Mouse (Mus musculus) stomach, embryonic 16.5 days (tissue): ENCODE measurements around the gene Gnpnat1. TPM values are rescaled to one million over a fixed set of nuclear protein-coding genes. Genes with fewer than 3 reads are reported as not detected.

Source experiments
- ATAC-seq: fragments of 200-750 bp; cut with Nextera tagmentation; 2 replicates; pipeline ENCODE4 v1.8.0; 2017; ENCODE audit warnings: moderate number of reproducible peaks, moderate TSS enrichment; ENCODE audit not compliant: insufficient read depth, low FRiP score
- H3K27ac ChIP-seq: fragments of 300-500 bp; sonication (generic); 2 replicates; pipeline ENCODE4 v1.5.1; 2014; ENCODE audit warnings: low read length
- H3K27me3 ChIP-seq: fragments of 300-500 bp; sonication (generic); 2 replicates; pipeline ENCODE4 v1.6.1; 2014; ENCODE audit warnings: low read length, control low read depth, mixed read lengths; ENCODE audit not compliant: control insufficient read depth, insufficient read depth
- H3K36me3 ChIP-seq: fragments of 300-500 bp; sonication (generic); 2 replicates; pipeline ENCODE4 v1.6.1; 2014; ENCODE audit warnings: low read length; ENCODE audit not compliant: control insufficient read depth, insufficient read depth
- H3K4me1 ChIP-seq: fragments of 300-500 bp; sonication (generic); 2 replicates; pipeline ENCODE4 v1.6.1; 2014; ENCODE audit warnings: low read length, control low read depth, mixed read lengths; ENCODE audit not compliant: control insufficient read depth, insufficient read depth
- H3K4me2 ChIP-seq: fragments of 300-500 bp; sonication (generic); 2 replicates; pipeline ENCODE4 v1.6.1; 2014; ENCODE audit warnings: low read depth, low read length, mixed read lengths
- H3K4me3 ChIP-seq: fragments of 300-500 bp; sonication (generic); replicated peaks from 2 replicates; pipeline ENCODE4 v1.5.1; 2014; ENCODE audit warnings: mild to moderate bottlenecking, low read length
- H3K9ac ChIP-seq: fragments of 300-500 bp; sonication (generic); 2 replicates; pipeline ENCODE4 v1.6.1; 2014; ENCODE audit warnings: low read length
- H3K9me3 ChIP-seq: fragments of 300-500 bp; sonication (generic); replicated peaks from 2 replicates; pipeline ENCODE4 v1.6.1; 2016; ENCODE audit warnings: low read length, control low read depth; ENCODE audit not compliant: control insufficient read depth
- WGBS: fragments of 180-500 bp; shearing (Covaris S2); extraction: QIAGEN DNeasy Blood & Tissue Kit; methylation state at CpG from one replicate; pipeline ENCODE4 v1.1.7; 2014; 5-methylcytosine and 5-hydroxymethylcytosine counted together
- polyA plus RNA-seq: library from polyadenylated mRNA; unstranded; fragments of >200 nt; fragmentation: Nextera tagmentation; extraction: Ambion mirVana; gene quantifications from 2 replicates; pipeline ENCODE4 v1.2.1, GENCODE M21; 2015

The Gnpnat1 gene
- polyA plus RNA-seq, 1 experiment from 2014 or later = 55.1 TPM

- H3K9me3 ChIP-seq = no peaks in the 10 kb centered on the region
- H3K27ac ChIP-seq = no peak overlapping the region
- H3K27me3 ChIP-seq = no peaks in the 10 kb centered on the region
- no peak overlapping the region for H3K4me2 ChIP-seq
- no peak overlapping the region for H3K4me3 ChIP-seq
- no peaks in the 10 kb centered on the region for H3K36me3 ChIP-seq
- peak; percentile 48; the same call in 1 of the 2 replicates for ATAC-seq
- peaks cover 7% of the 10 kb centered on the region; the same call in 1 of the 2 replicates for H3K4me1 ChIP-seq
- H3K9ac ChIP-seq = no peak overlapping the region
- WGBS = 48% methylated on average over 12 of the region's 12 CpGs
These were observed 38.3 kb upstream of the Gnpnat1 start for GRCm38 (mm10) chr14:45442781-45443560.

DNA sequence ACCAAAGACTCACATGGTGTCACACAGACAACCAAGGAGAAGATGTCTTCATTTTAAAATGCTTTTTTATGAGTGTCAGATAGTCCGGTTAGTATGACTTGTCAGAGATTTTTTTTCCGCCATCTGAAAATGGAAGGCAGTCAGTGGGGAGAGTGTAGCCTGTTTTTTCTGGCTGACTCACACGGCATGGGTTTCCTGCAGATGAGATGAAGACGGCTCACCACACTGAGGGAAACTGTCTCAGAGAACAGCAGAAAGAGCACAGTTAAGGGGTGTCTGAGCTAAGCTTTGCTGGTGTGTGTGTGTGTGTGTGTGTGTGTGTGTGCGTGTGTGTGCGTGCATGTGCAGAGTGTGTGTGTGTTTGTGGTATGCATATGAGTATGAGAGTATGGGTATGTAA, 36.6 kb upstream of the Gnpnat1 start:
- Histone ChIP-seq H3K4me2 (no peak overlapping the region), H3K27ac (no peak overlapping the region), H3K4me3 (no peak overlapping the region), H3K36me3 (no peaks in the 10 kb centered on the region), H3K9me3 (no peaks in the 10 kb centered on the region), H3K27me3 (no peaks in the 10 kb centered on the region), H3K4me1 (peaks cover 5% of the 10 kb centered on the region; the same call in 1 of the 2 replicates), H3K9ac (no peak overlapping the region)
- no peak for ATAC-seq
- 80% methylated on average over 6 of the region's 6 CpGs for WGBS

DNA sequence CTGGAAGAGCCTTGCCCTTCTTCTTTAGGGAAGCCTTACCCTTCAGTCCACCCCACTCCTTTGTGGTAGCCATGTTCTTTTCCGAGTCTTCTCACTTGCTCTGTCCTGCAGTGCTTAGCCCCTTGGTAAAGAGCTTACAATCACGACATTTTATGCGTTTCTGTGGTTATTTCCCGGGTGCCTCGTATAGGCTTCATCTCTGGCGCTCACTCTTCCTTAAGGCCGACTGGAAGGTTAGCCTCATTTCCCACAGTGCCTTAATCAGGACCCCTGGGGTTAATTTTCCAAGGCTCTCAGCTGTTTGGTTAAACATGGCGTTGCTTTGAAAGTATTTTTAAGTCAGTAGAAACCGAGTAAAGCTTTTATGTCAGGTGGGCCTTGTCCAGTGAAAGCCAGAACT, 34.7 kb upstream of the Gnpnat1 start:
- 80% methylated on average over 9 of the region's 9 CpGs for WGBS
- no peak for ATAC-seq

GRCm38 (mm10) chr14:45438931-45439275, 34.2 kb upstream of the Gnpnat1 start:
- no peak for ATAC-seq
- no peaks in the 10 kb centered on the region for H3K4me1 ChIP-seq
- no peaks in the 10 kb centered on the region for H3K36me3 ChIP-seq
- H3K27me3 ChIP-seq = no peaks in the 10 kb centered on the region
- 95% methylated on average over 1 of the region's 2 CpGs for WGBS
- no peak overlapping the region for H3K4me3 ChIP-seq
- no peak overlapping the region for H3K4me2 ChIP-seq
- H3K27ac ChIP-seq = no peak overlapping the region
- H3K9me3 ChIP-seq = no peaks in the 10 kb centered on the region
- no peak overlapping the region for H3K9ac ChIP-seq

More for the DNA sequence above, 34.7 kb upstream of the Gnpnat1 start:
- Histone ChIP-seq H3K4me3 (no peak overlapping the region), H3K9me3 (no peaks in the 10 kb centered on the region), H3K36me3 (no peaks in the 10 kb centered on the region), H3K9ac (no peak overlapping the region), H3K4me1 (no peaks in the 10 kb centered on the region), H3K27me3 (no peaks in the 10 kb centered on the region), H3K4me2 (no peak overlapping the region), H3K27ac (no peak overlapping the region)

- Histone ChIP-seq H3K4me1 (no peaks in the 10 kb centered on the region), H3K9ac (no peak overlapping the region), H3K27me3 (no peaks in the 10 kb centered on the region), H3K36me3 (no peaks in the 10 kb centered on the region), H3K4me2 (no peak overlapping the region), H3K9me3 (no peaks in the 10 kb centered on the region), H3K4me3 (no peak overlapping the region), H3K27ac (no peak overlapping the region)
- 70% methylated on average over 19 of the region's 19 CpGs for WGBS
- ATAC-seq = no peak
These were observed 33.7 kb upstream of the Gnpnat1 start for GRCm38 (mm10) chr14:45438250-45438930.

- no peak overlapping the region for H3K4me2 ChIP-seq
- no peak overlapping the region for H3K27ac ChIP-seq
- H3K9me3 ChIP-seq = peaks cover 7% of the 10 kb centered on the region
- WGBS = 71% methylated on average over 6 of the region's 6 CpGs
- no peaks in the 10 kb centered on the region for H3K36me3 ChIP-seq
- H3K9ac ChIP-seq = no peak overlapping the region
- ATAC-seq = no peak
- H3K4me3 ChIP-seq = no peak overlapping the region
- no peaks in the 10 kb centered on the region for H3K4me1 ChIP-seq
- H3K27me3 ChIP-seq = no peaks in the 10 kb centered on the region
These were observed 29.5 kb upstream of the Gnpnat1 start for GRCm38 (mm10) chr14:45434220-45434619.

DNA sequence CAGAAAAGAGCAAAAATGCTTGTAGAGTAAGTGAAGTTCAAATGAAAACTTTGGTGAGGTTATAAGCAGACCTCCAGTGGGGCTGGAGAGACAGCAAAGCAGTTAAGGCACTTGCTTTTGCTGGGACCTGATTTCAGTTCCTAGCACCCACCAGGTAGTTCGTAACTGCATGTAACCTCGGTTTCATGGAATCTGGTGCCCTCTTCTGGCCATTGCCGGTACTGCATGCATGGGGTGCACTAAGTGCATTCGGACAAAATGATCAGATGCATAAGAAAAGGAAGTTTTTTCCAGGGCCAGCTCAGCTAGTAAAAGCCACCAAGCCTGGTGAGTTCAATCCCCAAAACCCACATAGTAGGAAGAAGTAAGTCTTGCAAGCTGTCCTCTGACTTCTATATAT, 27.3 kb upstream of the Gnpnat1 start:
- Histone ChIP-seq H3K36me3 (no peaks in the 10 kb centered on the region), H3K4me1 (no peaks in the 10 kb centered on the region), H3K4me3 (no peak overlapping the region), H3K9ac (no peak overlapping the region), H3K9me3 (peaks cover 7% of the 10 kb centered on the region), H3K27me3 (no peaks in the 10 kb centered on the region), H3K4me2 (no peak overlapping the region), H3K27ac (no peak overlapping the region)
- ATAC-seq = no peak
- 65% methylated on average over 4 of the region's 4 CpGs for WGBS

DNA sequence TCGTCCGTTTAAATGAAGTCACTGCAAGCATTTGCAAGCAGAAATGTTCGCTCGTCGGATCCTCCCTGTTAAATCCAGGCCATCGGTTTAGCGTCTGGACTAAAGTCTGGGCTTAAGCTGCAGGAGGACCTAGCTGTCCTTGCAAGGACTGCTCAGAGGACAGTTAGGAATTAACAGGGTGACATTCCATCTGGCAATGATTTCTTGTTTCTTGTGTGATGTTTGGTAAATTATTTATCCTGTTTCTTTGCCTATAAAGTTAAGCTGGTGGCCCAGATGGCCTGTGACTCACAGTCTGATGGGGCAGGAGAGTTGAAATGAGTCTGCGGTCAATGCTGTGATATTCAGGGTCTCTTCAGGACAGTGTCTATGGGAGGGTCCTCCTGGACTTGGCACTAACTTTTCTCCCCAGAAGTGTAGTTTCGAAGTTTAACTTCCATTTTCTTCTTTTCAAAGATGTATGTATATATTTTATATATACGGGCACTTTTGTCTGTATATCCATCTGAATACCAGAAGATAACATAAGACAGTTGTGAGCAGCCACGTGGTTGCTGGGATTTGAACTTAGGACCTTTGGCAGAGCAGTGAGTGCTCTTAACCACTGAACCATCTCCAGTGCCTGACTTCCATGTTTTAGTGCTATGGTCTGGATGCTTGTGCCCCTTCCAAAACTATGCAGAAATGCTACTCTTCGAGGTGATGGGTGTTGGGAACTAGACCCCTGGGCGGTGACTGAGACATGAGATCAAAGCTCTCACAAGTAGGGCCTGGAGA, 25.5 kb upstream of the Gnpnat1 start:
- no peak for ATAC-seq
- Histone ChIP-seq H3K27me3 (no peaks in the 10 kb centered on the region), H3K9me3 (peaks cover 11% of the 10 kb centered on the region), H3K9ac (no peak overlapping the region), H3K27ac (no peak overlapping the region), H3K36me3 (no peaks in the 10 kb centered on the region), H3K4me2 (no peak overlapping the region), H3K4me1 (no peaks in the 10 kb centered on the region), H3K4me3 (no peak overlapping the region)
- 82% methylated on average over 13 of the region's 13 CpGs for WGBS

DNA sequence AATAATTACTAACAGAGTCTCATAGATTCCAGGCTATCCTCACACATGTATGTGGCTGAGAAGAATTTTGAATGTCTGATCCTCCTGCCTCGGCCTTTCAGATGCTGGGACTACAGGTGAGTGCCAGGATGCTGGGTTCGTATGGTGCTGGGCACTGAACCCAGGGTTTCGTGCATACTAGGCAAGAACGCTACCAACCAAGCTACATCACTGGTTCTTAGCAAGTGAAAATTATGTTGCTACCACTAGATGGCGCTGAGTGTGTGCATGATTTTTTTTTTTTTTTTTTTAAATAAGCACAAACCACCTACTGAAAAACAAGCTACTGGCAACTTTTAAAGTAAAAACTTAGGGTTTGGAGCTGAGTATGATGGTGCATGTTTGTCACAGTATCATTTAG, 18.5 kb upstream of the Gnpnat1 start:
- peaks cover 4% of the 10 kb centered on the region; the same call in 1 of the 2 replicates for H3K9me3 ChIP-seq
- no peak overlapping the region; the same call in 1 of the 2 replicates for H3K9ac ChIP-seq
- 8% methylated on average over 5 of the region's 5 CpGs for WGBS
- H3K4me3 ChIP-seq = no peak overlapping the region
- H3K4me2 ChIP-seq = no peak overlapping the region
- H3K27me3 ChIP-seq = no peaks in the 10 kb centered on the region
- H3K4me1 ChIP-seq = no peaks in the 10 kb centered on the region
- H3K27ac ChIP-seq = no peak overlapping the region
- no peaks in the 10 kb centered on the region for H3K36me3 ChIP-seq
- no peak for ATAC-seq
